Mouse (Mus musculus): ENCODE data around the gene Gdpd2. TPM values are rescaled to one million over a fixed set of nuclear protein-coding genes. Genes with fewer than 3 reads are reported as not detected.

The Gdpd2 gene
- polyA plus RNA-seq, 1 experiment from 2014 or later: 12.7 TPM

DNA sequence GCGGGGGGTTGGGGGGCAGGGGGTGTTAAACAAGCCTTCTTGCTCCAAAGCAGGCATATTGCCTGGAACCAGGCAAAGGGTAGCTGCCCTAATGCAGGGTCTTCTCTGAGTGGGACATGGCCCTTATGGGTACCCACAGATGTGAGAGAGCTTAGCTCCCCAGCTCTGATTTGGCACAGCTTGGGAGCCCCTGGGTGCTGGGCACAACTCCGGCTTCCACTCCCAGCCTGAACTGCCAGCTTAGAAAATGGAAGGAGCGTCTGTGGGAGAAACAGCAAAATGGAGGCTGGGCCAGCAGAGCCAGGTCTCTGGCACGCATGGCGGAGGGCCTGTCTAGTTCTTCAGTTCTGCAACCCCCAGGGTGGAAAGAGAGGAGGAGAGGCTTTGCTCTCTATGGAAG lies 39.6 kb downstream of the Gdpd2 start:
- H3K4me1 ChIP-seq (ENCODE audit: control insufficient read depth, insufficient read depth, low read length): no peaks in the 10 kb centered on the region
- no peak for ATAC-seq
- H3K9me3 ChIP-seq (replicated peaks; ENCODE audit: control insufficient read depth, low read length): no peaks in the 10 kb centered on the region
- 82% methylated on average over 5 of the region's 5 CpGs for WGBS
- no peaks in the 10 kb centered on the region for H3K27me3 ChIP-seq (replicated peaks; ENCODE audit: control insufficient read depth, insufficient read depth, low read length)
- H3K4me2 ChIP-seq (ENCODE audit: low read length): peak overlapping the region; percentile 65
- no peak overlapping the region; the same call in 1 of the 2 replicates for H3K27ac ChIP-seq (ENCODE audit: low read depth, low read length)
- DNase-seq (ENCODE audit: low spot score): no peak
- H3K36me3 ChIP-seq (ENCODE audit: control insufficient read depth, insufficient read depth, low read length): no peaks in the 10 kb centered on the region
- H3K4me3 ChIP-seq (ENCODE audit: low read depth, low read length): peak overlapping the region; percentile 55
- H3K9ac ChIP-seq (ENCODE audit: low read length): peak overlapping the region; percentile 81

DNA sequence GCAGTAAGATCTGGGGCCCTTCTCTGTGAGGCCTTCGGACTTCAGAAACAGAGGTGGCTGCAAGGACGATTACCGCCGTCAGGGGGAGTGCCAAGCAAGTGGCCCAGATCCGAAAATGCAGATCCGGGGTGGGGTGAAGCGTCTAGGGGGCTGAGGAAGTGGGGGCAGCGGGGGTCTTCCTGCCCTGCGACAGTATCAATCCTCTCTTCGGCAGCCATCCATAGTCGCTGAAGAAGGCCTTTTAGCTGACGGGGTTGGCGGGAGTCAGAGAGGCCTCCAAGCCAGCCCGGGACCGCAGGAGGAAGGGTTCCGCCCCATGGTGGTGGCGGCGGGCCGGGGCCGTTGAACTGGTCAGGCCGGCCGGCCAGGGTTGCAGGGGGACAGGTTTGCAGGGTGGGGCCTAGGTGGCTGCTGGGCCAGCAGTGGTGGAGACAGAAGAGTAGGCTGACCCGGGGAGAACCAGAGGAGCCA lies 44.7 kb downstream of the Gdpd2 start:
- Histone ChIP-seq H3K4me2 (ENCODE audit: low read length) (peak overlapping the region; percentile 43), H3K36me3 (ENCODE audit: control insufficient read depth, insufficient read depth, low read length) (no peaks in the 10 kb centered on the region), H3K9me3 (replicated peaks; ENCODE audit: control insufficient read depth, low read length) (no peaks in the 10 kb centered on the region), H3K27ac (ENCODE audit: low read depth, low read length) (no peak overlapping the region), H3K4me3 (ENCODE audit: low read depth, low read length) (peak overlapping the region; percentile 23), H3K4me1 (ENCODE audit: control insufficient read depth, insufficient read depth, low read length) (no peaks in the 10 kb centered on the region), H3K9ac (ENCODE audit: low read length) (peak overlapping the region; percentile 54), H3K27me3 (replicated peaks; ENCODE audit: control insufficient read depth, insufficient read depth, low read length) (no peaks in the 10 kb centered on the region)
- no peak for ATAC-seq
- DNase-seq (ENCODE audit: low spot score): peak; percentile 52
- 28% methylated on average over 23 of the region's 23 CpGs for WGBS

DNA sequence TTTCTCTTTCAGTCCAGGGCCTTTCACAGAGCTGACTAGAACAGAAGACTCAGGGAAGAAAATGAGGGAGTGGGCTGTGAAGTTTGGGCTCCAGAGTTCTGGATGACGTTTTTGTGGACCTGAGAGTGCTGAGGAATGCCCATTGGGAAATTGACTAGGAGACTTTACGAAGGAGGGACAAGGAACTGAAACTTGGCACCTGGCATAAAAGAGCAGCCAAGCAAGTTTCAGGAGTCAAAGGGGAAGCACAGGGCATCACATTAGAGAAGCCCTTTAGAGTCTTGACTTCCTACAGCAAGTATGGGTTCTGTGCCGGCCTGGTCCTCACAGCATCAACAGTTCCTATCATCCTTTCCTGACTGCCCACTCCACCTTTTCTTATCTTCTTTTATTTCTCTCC lies 45.7 kb downstream of the Gdpd2 start:
- Histone ChIP-seq H3K4me1 (ENCODE audit: control insufficient read depth, insufficient read depth, low read length) (no peaks in the 10 kb centered on the region), H3K9ac (ENCODE audit: low read length) (no peak overlapping the region), H3K9me3 (replicated peaks; ENCODE audit: control insufficient read depth, low read length) (no peaks in the 10 kb centered on the region), H3K27me3 (replicated peaks; ENCODE audit: control insufficient read depth, insufficient read depth, low read length) (no peaks in the 10 kb centered on the region), H3K36me3 (ENCODE audit: control insufficient read depth, insufficient read depth, low read length) (no peaks in the 10 kb centered on the region), H3K4me3 (ENCODE audit: low read depth, low read length) (no peak overlapping the region), H3K27ac (ENCODE audit: low read depth, low read length) (no peak overlapping the region), H3K4me2 (ENCODE audit: low read length) (no peak overlapping the region)
- no peak for ATAC-seq
- 85% methylated on average over 3 of the region's 3 CpGs for WGBS
- DNase-seq (ENCODE audit: low spot score): no peak

DNA sequence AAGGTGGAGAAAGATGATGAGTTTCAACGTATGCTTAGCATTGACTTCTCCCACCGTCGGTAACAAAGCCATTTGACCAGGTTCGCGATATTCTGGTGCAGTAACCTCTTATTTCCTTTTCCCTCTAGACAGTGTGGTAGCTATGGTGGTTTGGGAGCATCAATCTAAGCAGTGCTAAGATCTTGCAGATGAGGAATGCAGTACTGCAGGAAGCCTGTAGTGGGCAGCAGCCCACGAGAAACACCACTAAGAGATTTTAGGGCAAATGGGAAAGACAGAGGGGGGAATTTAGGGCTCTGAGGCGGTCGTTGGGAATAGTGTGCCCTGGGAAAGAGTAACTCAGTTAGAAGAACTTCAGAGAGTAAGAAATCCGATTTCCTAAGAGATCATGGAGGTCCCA lies 46.8 kb downstream of the Gdpd2 start:
- ATAC-seq: peak; percentile 74
- Histone ChIP-seq H3K9ac (ENCODE audit: low read length) (no peak overlapping the region), H3K4me3 (ENCODE audit: low read depth, low read length) (peak overlapping the region; percentile 43), H3K4me1 (ENCODE audit: control insufficient read depth, insufficient read depth, low read length) (no peaks in the 10 kb centered on the region), H3K36me3 (ENCODE audit: control insufficient read depth, insufficient read depth, low read length) (no peaks in the 10 kb centered on the region), H3K4me2 (ENCODE audit: low read length) (peak overlapping the region; percentile 58), H3K27ac (ENCODE audit: low read depth, low read length) (peak overlapping the region; percentile 89), H3K27me3 (replicated peaks; ENCODE audit: control insufficient read depth, insufficient read depth, low read length) (no peaks in the 10 kb centered on the region), H3K9me3 (replicated peaks; ENCODE audit: control insufficient read depth, low read length) (no peaks in the 10 kb centered on the region)
- DNase-seq (ENCODE audit: low spot score): peak; percentile 79
- WGBS: 24% methylated on average over 9 of the region's 9 CpGs

DNA sequence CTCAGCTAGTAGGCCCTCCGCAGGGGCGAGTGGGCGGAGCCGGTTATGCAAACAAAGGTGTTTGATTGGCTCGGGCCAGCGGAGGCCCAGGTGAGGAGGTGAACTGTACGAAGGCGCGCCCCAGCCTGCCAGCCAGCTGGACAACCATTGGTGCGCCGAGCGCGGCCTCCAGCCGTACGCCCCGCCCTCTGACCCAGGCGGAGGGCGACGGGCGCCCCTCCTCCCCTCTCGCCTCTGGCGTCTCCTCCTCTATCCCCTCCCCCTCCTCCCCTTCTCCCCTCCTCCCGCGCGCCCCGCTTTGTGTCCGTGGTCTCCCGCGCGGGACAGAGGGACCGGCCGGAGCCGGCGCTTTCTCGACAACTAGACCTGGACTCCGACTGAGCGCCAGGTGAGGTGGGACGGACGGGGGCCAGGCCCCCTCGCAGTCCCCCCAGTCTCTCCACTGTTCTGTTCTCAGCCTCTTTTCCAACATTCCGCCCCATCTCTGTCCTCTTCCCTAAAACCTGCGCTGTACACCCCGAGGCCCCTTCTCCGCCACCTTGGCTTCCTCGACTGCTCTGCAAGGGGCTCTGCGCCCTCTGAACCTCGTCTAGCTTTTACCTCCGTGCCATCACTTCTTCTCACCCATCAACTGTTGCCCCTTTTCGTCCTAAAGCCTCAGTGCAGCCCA lies 47.4 kb downstream of the Gdpd2 start:
- H3K9ac ChIP-seq (ENCODE audit: low read length): peak overlapping the region; percentile 78

DNA sequence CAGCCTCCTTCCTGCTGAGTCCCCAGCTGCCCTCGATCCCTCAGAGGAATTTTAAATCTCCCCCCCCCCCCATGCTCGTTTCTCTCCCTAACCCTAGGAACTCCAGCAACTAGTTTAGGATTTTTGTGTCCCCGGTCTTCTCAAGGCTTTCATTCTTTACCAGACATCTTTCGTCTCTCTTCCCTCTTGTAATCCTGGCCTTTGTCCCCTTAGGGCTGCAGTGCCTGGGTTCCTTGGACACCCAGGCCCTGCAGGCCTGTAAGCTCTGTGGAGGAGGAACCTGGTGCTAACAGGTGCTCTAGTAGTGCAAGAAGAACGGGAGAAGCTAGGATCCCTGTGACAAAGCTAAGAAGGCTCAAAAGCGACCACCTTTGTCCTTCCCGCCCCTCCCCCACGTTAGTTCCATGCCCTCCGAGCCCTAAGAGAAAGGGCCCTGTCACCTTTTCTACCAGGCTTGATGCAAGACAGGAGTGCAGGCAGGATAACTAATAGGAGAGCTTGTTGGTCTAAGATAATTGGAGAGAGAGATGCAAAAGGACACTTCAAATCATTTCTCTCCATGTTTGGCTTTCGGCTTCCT lies 48.1 kb downstream of the Gdpd2 start:
- H3K9ac ChIP-seq (ENCODE audit: low read length): peak overlapping the region; percentile 78
- ATAC-seq (no peak), DNase-seq (ENCODE audit: low spot score) (no peak)
- no peaks in the 10 kb centered on the region for H3K36me3 ChIP-seq (ENCODE audit: control insufficient read depth, insufficient read depth, low read length)
- H3K4me3 ChIP-seq (ENCODE audit: low read depth, low read length): peak overlapping the region; percentile 43
- no peaks in the 10 kb centered on the region for H3K4me1 ChIP-seq (ENCODE audit: control insufficient read depth, insufficient read depth, low read length)
- H3K27me3 ChIP-seq (replicated peaks; ENCODE audit: control insufficient read depth, insufficient read depth, low read length): no peaks in the 10 kb centered on the region
- H3K4me2 ChIP-seq (ENCODE audit: low read length): peak overlapping the region; percentile 58
- peak overlapping the region; percentile 89 for H3K27ac ChIP-seq (ENCODE audit: low read depth, low read length)
- H3K9me3 ChIP-seq (replicated peaks; ENCODE audit: control insufficient read depth, low read length): no peaks in the 10 kb centered on the region
- WGBS: 30% methylated on average over 10 of the region's 10 CpGs

More for the DNA sequence above, 47.4 kb downstream of the Gdpd2 start:
- H3K36me3 ChIP-seq (ENCODE audit: control insufficient read depth, insufficient read depth, low read length): no peaks in the 10 kb centered on the region
- H3K4me1 ChIP-seq (ENCODE audit: control insufficient read depth, insufficient read depth, low read length): no peaks in the 10 kb centered on the region
- no peaks in the 10 kb centered on the region for H3K9me3 ChIP-seq (replicated peaks; ENCODE audit: control insufficient read depth, low read length)
- H3K4me2 ChIP-seq (ENCODE audit: low read length): peak overlapping the region; percentile 58
- no peaks in the 10 kb centered on the region for H3K27me3 ChIP-seq (replicated peaks; ENCODE audit: control insufficient read depth, insufficient read depth, low read length)
- WGBS: 39% methylated on average over 32 of the region's 49 CpGs
- peak; percentile 85 for ATAC-seq
- DNase-seq (ENCODE audit: low spot score): peak; percentile 76
- peak overlapping the region; percentile 89 for H3K27ac ChIP-seq (ENCODE audit: low read depth, low read length)
- H3K4me3 ChIP-seq (ENCODE audit: low read depth, low read length): peak overlapping the region; percentile 43

DNA sequence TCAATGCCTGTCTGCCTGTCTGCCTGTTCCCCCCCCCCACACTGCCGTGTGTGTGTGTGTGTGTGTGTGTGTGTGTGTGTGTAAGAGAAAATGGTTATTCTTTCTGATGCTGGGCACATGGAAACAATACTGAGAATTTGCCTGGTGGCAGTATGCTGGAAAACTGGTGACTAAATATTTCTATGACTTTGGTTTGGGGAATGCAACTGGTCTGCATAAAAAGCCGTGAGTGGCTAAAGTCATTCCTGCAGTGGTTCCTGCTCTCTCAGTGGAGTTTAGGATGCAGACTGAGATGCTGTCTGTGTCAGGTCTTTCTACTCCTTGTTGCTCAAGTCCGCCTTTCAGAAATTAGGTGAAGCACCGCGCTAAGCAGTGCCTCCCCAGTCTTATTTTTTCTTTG lies 48.7 kb downstream of the Gdpd2 start:
- Histone ChIP-seq H3K27ac (ENCODE audit: low read depth, low read length) (no peak overlapping the region), H3K9me3 (replicated peaks; ENCODE audit: control insufficient read depth, low read length) (no peaks in the 10 kb centered on the region), H3K4me1 (ENCODE audit: control insufficient read depth, insufficient read depth, low read length) (no peaks in the 10 kb centered on the region), H3K4me3 (ENCODE audit: low read depth, low read length) (peak overlapping the region; percentile 43), H3K4me2 (ENCODE audit: low read length) (peak overlapping the region; percentile 58), H3K36me3 (ENCODE audit: control insufficient read depth, insufficient read depth, low read length) (no peaks in the 10 kb centered on the region), H3K9ac (ENCODE audit: low read length) (peak overlapping the region; percentile 78), H3K27me3 (replicated peaks; ENCODE audit: control insufficient read depth, insufficient read depth, low read length) (no peaks in the 10 kb centered on the region)
- ATAC-seq (no peak), DNase-seq (ENCODE audit: low spot score) (no peak)
- WGBS: 29% methylated on average over 5 of the region's 5 CpGs
